Mouse (Mus musculus) liver, embryonic 14.5 days (tissue): ENCODE measurements around the gene Mrpl51. TPM values are rescaled to one million over a fixed set of nuclear protein-coding genes. Genes with fewer than 3 reads are reported as not detected.

ENCODE experiments used
- ATAC-seq: fragments of 200-750 bp; cut with Nextera tagmentation; 2 replicates; pipeline ENCODE4 v1.8.0; 2017; ENCODE audit warnings: moderate number of reproducible peaks, mild to moderate bottlenecking, moderate library complexity; ENCODE audit not compliant: insufficient read depth
- DNase-seq, 3 experiments: peaks; one replicate each; pipeline ENCODE4 v3.0.0-alpha.2; 2012 to 2013; ENCODE audit warnings: low read depth in 3 of 3, low spot score in 3 of 3
- H3K27ac ChIP-seq: fragments of 300-500 bp; sonication (generic); 2 replicates; pipeline ENCODE4 v1.5.1; 2014; ENCODE audit warnings: moderate library complexity, mild to moderate bottlenecking, control low read depth, inconsistent platforms
- H3K27me3 ChIP-seq: fragments of 300-500 bp; sonication (generic); 2 replicates; pipeline ENCODE4 v1.6.1; 2014; ENCODE audit warnings: mild to moderate bottlenecking, low read length, moderate library complexity; ENCODE audit not compliant: control insufficient read depth, insufficient read depth
- H3K36me3 ChIP-seq: fragments of 300-500 bp; sonication (generic); replicated peaks from 2 replicates; pipeline ENCODE4 v1.6.1; 2014; ENCODE audit warnings: low read depth; ENCODE audit not compliant: control insufficient read depth, insufficient read depth
- H3K4me1 ChIP-seq, 2 experiments: fragments of 200-500 bp in 1 of 2; fragments of 300-500 bp in 1 of 2; sonication (generic) in 1 of 2; replicated peaks; 2 replicates each; pipeline ENCODE4 v1.6.1; 2012 to 2014; ENCODE audit warnings: antibody characterized with exemption in 1 of 2, inconsistent platforms in 1 of 2, low read length in 1 of 2; ENCODE audit not compliant: control insufficient read depth in 2 of 2, insufficient read depth in 2 of 2
- H3K4me2 ChIP-seq: fragments of 300-500 bp; sonication (generic); 2 replicates; pipeline ENCODE4 v1.6.1; 2014; ENCODE audit warnings: low read depth, mild to moderate bottlenecking, control low read depth, moderate library complexity
- H3K4me3 ChIP-seq, 2 experiments: fragments of 200-500 bp in 1 of 2; fragments of 300-500 bp in 1 of 2; sonication (generic) in 1 of 2; 2 replicates each; pipeline ENCODE4 v1.5.1; 2012 to 2014; ENCODE audit warnings: low read depth in 2 of 2, low read length in 2 of 2, mild to moderate bottlenecking in 2 of 2, control low read depth in 1 of 2, inconsistent platforms in 1 of 2, moderate library complexity in 1 of 2; ENCODE audit not compliant: insufficient read depth in 1 of 2
- H3K9ac ChIP-seq: fragments of 300-500 bp; sonication (generic); replicated peaks from 2 replicates; pipeline ENCODE4 v1.6.1; 2014; ENCODE audit warnings: mild to moderate bottlenecking, control low read depth, moderate library complexity
- H3K9me3 ChIP-seq: fragments of 300-500 bp; sonication (generic); 2 replicates; pipeline ENCODE4 v1.6.1; 2016; ENCODE audit warnings: low read length, mixed read lengths; ENCODE audit not compliant: control insufficient read depth
- CTCF ChIP-seq: IDR thresholded peaks from 2 replicates; pipeline ENCODE4 v1.5.1; 2016; ENCODE audit warnings: antibody characterized with exemption, low read depth, control low read depth
- EP300 ChIP-seq: IDR thresholded peaks from 2 replicates; pipeline ENCODE4 v1.6.1; 2016; ENCODE audit warnings: antibody characterized with exemption, low read depth
- WGBS: fragments of 180-500 bp; shearing (Covaris S2); extraction: QIAGEN DNeasy Blood & Tissue Kit; methylation state at CpG from one replicate; pipeline ENCODE4 v1.1.7; 2014; ENCODE audit not compliant: insufficient replicate concordance; 5-methylcytosine and 5-hydroxymethylcytosine counted together
- polyA plus RNA-seq, 2 experiments: library from polyadenylated mRNA; depleted of rRNA in 1 of 2; stranded (reverse) in 1 of 2; unstranded in 1 of 2; fragments of >200 nt; fragmentation: Nextera tagmentation in 1 of 2; extraction: Ambion mirVana in 1 of 2; gene quantifications; 2 replicates each; pipeline versions ENCODE4 v1.2.1 to v1.2.3; 2012 to 2014

Gene Mrpl51
- polyA plus RNA-seq, 2 experiments, result 50.9 to 182 TPM

GRCm38 (mm10) chr6:125232045-125232437 is 40.4 kb downstream of the Mrpl51 start:
- Histone ChIP-seq H3K27me3 (no peaks in the 10 kb centered on the region), H3K36me3 (no peaks in the 10 kb centered on the region), H3K9me3 (no peaks in the 10 kb centered on the region), H3K4me3 (peak overlapping the region; percentile 67 to 96), H3K4me2 (peak overlapping the region; percentile 67), H3K9ac (peak overlapping the region; percentile 68), H3K27ac (peak overlapping the region; percentile 73), H3K4me1 (peaks cover 7 to 8% of the 10 kb centered on the region in 2 experiments)
- ATAC-seq, result peak; percentile 34
- TF ChIP-seq EP300 (no peak), CTCF (no peak)
- DNase-seq, result no peak
- WGBS, result 22% methylated on average over 4 of the region's 4 CpGs

- no peaks in the 10 kb centered on the region for H3K27me3 ChIP-seq
- no peak overlapping the region for H3K9ac ChIP-seq
- no peak overlapping the region for H3K27ac ChIP-seq
- H3K4me3 ChIP-seq, result peak overlapping the region in 1 of 2 experiments; percentile 67; a peak in 1 of 4 replicates
- DNase-seq, result no peak
- H3K9me3 ChIP-seq, result no peaks in the 10 kb centered on the region
- TF ChIP-seq EP300, result no peak
- no peak for TF ChIP-seq CTCF
- ATAC-seq, result no peak
- WGBS, result 23% methylated on average over 6 of the region's 6 CpGs
- peak overlapping the region; percentile 67 for H3K4me2 ChIP-seq
- H3K4me1 ChIP-seq, result peaks cover 7 to 8% of the 10 kb centered on the region in 2 experiments
- no peaks in the 10 kb centered on the region for H3K36me3 ChIP-seq
These were observed 40.9 kb downstream of the Mrpl51 start for GRCm38 (mm10) chr6:125232516-125232915.

- Histone ChIP-seq H3K4me3 (no peak overlapping the region), H3K4me1 (peaks cover 7 to 12% of the 10 kb centered on the region in 2 experiments), H3K27me3 (no peaks in the 10 kb centered on the region), H3K36me3 (no peaks in the 10 kb centered on the region), H3K9ac (no peak overlapping the region), H3K27ac (no peak overlapping the region), H3K4me2 (no peak overlapping the region), H3K9me3 (no peaks in the 10 kb centered on the region)
- 44% methylated on average over 7 of the region's 7 CpGs for WGBS
- no peak for TF ChIP-seq CTCF
- no peak for TF ChIP-seq EP300
- ATAC-seq, result no peak
- DNase-seq, result no peak
These were observed 42.4 kb downstream of the Mrpl51 start for GRCm38 (mm10) chr6:125233816-125234519.

GRCm38 (mm10) chr6:125234520-125234828 is 42.9 kb downstream of the Mrpl51 start:
- ATAC-seq (no peak), DNase-seq (no peak)

GRCm38 (mm10) chr6:125236341-125236740 is 44.7 kb downstream of the Mrpl51 start:
- ATAC-seq (no peak), DNase-seq (no peak)
- Histone ChIP-seq H3K9ac (no peak overlapping the region), H3K4me3 (no peak overlapping the region), H3K4me1 (peaks cover 7 to 12% of the 10 kb centered on the region in 2 experiments), H3K27ac (no peak overlapping the region), H3K4me2 (no peak overlapping the region), H3K9me3 (no peaks in the 10 kb centered on the region), H3K27me3 (no peaks in the 10 kb centered on the region), H3K36me3 (no peaks in the 10 kb centered on the region)
- TF ChIP-seq CTCF (no peak), EP300 (no peak)
- 67% methylated on average over 6 of the region's 6 CpGs for WGBS

More at GRCm38 (mm10) chr6:125234520-125234828, 42.9 kb downstream of the Mrpl51 start:
- no peaks in the 10 kb centered on the region for H3K36me3 ChIP-seq
- 66% methylated on average over 5 of the region's 5 CpGs for WGBS
- no peak overlapping the region for H3K4me2 ChIP-seq
- no peak overlapping the region for H3K27ac ChIP-seq
- no peaks in the 10 kb centered on the region for H3K9me3 ChIP-seq
- no peak overlapping the region for H3K4me3 ChIP-seq
- peaks cover 7 to 12% of the 10 kb centered on the region in 2 experiments for H3K4me1 ChIP-seq
- H3K27me3 ChIP-seq, result no peaks in the 10 kb centered on the region
- no peak overlapping the region for H3K9ac ChIP-seq
- TF ChIP-seq CTCF (no peak), EP300 (no peak)
